Mouse (Mus musculus) left cerebral cortex, postnatal 14 days (tissue): ENCODE data around the gene Txk. TPM values are rescaled to one million over a fixed set of nuclear protein-coding genes. Genes with fewer than 3 reads are reported as not detected.

Experiments
- DNase-seq, 2 experiments: peaks; one replicate each; pipeline ENCODE4 v3.0.0; 2021 to 2022; ENCODE audit warnings: low spot score in 2 of 2, mixed read lengths in 1 of 2
- intact Hi-C: fragments of 180-260 bp; cut with DNase I; formaldehyde crosslinking; loops from one replicate; pipeline ENCODE4 v1.15.1; 2025
- long read RNA-seq, 2 experiments: library from polyadenylated mRNA; stranded (forward); transcript quantifications; one replicate each; pipeline ENCODE4 v2.0.0; 2021
- total RNA-seq, 2 experiments: library from RNA; stranded (reverse); gene quantifications; 2 replicates each; pipeline ENCODE4 v1.2.3; 2021

Txk gene
- total RNA-seq: under 1 TPM; 0.24 to 0.27 TPM
- long read RNA-seq, experiment 1: 0 reads
- long read RNA-seq, experiment 2: 0 reads

DNA sequence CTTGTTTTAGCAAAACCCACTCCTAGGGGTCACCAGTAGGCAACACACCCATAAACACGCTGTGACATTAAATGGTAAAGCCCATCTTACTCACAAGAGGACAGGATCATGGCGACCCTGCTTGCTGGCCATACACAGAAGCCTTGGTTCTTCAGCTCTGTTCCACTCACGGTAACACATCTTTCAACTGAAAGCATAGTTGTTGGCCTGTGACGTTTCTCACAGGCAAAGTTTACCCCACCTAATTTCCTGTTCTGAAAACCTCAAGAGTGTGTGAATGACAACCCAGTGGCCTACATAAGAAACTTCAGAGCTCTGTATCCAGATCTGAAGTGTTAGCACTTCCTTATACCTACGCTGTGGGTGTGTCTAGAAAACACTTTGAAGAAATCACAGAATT lies at the start of gene Txk:
Gene Txk, minus strand, starts transcription at position 193 of the 400 bp plus-strand sequence.
- DNase-seq: no peak
- intact Hi-C loops: loop anchor here (10.0 kb wide), 1 partner anchor 578 kb away; no protein-coding TSS in a partner anchor

DNA sequence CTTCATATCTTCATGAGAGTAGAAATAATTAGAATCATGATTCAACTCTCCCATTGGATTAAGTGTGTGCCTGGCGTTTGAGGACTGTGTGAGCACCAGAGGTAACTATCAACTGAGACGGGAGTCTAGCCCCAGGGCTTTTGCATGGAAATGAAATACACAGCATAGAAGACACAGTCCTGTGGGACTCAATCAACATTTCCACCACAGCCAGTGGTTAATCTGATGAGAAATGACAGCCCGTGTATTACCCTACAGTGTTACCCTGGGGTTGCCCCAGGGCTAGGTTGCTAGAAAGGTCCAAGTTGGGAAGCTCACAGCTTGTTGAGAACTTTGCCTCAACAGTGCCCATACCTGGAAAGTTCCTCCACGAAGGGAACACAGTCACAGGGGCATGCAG lies 46.0 kb upstream of the Txk start:
- no peak for DNase-seq
- intact Hi-C loops: no loop called here

DNA sequence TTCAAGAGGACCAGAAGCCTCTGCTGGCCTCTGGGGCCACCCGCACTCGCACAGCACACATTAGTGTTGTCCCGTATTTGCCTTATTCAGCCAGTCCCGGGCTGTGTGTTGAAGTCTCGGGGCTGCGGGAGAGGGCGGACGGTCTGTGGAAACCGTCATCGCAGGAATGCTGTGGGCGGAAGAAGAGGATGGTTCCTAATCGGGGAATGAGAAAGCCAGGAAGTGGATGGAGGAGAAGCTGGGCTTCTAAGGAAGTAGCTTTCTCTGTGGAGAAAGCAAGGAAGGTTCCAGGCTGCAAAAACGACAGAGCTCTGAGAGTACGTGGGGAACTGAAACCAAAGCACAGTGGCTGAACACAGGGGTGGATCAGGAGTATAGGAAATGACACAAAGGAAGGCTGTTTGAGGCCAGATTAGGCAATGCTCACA lies 43.6 kb upstream of the Txk start:
- intact Hi-C loops: no loop called here
- DNase-seq: no peak

DNA sequence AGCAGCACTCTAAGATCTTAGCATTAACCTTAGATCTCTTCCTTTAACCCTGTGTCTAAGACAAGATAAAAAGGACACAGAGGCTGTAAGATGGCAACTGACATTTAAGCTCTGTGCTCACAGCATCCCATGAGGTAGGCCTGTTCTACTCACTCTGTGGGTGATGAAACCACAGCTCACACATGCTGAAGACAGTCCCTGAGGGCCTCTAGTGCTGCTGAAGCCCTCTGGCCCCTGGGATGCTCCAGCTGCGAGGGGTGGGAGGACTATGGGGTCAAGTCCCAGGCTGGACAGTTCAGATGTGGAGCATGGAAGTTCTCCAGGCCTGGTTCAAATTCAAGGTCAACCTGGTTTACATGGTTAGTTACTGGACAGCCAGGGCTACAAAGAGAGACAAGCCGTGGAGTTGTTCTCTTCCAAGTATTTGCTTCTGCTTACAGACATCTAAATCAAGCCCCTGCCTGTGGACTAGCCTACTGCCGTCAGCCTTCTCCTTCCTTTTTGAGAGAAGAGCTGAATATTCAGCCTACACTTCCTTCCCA lies 40.8 kb upstream of the Txk start:
- intact Hi-C loops: no loop called here
- no peak for DNase-seq

DNA sequence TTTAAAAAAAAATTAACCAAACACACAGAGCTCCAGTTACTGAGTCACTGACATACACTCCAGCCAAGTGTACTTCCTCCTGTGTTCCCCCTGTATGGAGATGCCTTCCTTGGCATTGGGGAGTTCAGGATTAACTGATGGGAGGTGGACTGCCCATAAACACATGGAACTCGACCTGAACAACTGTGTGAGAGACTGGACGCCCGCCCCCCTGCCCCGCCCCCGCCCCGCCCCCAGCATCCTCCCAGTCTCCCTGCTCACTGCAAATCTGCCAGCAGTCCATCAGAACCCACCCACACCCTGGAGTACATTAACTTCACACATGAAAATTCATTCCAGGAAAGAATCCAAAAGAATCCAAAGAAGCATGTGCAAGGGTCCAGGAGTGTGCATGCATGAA lies 39.2 kb upstream of the Txk start:
- DNase-seq: peak in 1 of 2 experiments; percentile 48
- intact Hi-C loops: no loop called here

DNA sequence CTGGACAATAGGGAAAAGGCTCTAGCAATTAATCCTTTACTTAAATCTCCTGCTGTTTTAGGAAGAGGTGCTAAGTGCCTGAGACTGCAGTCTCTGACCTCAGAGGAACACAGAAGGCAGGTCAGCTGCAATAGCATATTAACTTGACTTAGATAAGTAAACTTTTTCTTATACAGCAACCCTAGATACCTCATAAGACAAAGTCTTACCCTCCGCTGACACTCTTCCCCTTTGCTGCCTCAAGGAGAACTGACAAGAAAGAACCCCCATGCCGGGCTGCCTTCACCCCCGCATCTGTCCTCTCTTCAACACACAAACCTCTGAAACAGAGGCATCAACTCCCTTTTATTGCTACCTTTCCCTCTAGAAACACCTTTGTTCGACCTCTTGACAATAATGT lies 38.8 kb upstream of the Txk start:
- DNase-seq: no peak
- intact Hi-C loops: no loop called here

DNA sequence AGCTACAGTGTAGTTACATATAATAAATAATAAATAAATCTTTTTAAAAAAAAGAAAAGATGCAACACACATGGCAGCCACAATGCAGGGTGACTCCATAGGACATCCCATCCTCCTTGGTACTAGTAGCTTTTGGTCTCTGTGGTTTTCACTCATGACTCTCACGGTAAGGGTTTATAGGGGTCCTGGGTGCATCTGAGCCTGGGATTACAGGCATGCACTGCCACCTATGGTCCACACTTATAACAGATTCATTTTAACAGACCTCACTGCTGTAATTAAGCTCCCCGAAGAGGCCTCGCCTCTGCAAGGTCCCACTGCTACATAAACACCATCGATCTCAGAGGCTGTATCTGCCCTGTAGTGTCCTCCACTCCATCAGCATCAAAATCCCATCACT lies 32.9 kb upstream of the Txk start:
- intact Hi-C loops: no loop called here
- no peak for DNase-seq

DNA sequence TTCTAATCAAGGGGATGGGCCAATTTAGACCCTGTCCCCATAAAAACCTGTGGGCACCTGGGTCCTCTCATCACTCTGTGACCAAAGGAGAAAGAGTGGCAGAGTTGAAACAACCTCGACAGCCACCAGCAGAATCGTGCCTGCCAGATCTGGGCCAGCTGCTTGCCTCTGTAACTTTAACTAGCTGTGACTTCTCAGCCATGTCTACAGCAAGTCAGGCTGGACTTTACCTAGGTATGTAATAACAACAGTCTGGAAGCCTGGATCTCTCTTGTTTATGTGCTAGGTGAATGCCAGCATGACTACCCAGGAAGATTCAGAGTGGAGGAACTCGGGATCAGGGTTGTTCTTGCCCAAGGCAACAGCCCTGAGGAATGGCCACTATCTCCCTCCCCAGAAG lies 32.1 kb upstream of the Txk start:
- DNase-seq: no peak
- intact Hi-C loops: no loop called here

DNA sequence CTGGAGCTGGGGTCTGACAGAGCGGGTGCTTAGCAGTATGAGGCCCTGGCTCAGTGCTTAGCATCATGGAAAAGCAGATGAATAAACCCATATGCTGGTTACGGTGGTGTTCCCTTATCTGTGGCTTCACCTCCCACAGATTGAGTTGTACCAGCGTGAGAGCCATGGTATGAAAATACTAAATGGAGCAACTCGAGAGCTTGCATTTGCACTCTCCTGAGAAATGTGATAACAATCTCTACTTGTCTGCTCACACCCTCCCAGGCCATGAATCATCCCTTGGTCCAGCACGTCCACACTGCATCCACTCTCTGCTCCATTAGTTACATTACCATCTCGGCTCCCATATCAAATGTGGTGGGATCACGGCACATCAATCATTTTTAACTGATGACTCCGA lies 31.4 kb upstream of the Txk start:
- intact Hi-C loops: no loop called here
- DNase-seq: peak in 1 of 2 experiments; percentile 31

DNA sequence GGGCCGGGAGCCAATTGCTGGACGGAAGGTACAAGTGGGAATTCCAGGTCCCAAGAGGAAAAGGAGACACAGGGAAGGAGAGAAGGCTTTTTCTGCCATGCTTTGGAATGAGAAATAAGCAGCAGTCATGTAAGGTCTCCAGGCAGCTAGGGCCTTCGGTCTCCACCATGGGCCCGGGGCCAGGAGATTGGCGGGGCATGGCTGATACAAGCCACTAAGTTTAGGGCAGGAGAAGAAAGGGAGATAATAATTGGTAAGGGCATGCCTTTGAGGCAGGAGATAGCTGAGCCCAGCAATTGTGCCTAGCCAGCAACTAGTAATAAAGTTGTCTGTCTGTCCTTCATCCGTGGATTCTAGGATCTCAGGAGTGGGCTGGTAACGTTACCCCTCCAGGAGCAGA lies 30.5 kb upstream of the Txk start:
- no peak for DNase-seq
- intact Hi-C loops: no loop called here

DNA sequence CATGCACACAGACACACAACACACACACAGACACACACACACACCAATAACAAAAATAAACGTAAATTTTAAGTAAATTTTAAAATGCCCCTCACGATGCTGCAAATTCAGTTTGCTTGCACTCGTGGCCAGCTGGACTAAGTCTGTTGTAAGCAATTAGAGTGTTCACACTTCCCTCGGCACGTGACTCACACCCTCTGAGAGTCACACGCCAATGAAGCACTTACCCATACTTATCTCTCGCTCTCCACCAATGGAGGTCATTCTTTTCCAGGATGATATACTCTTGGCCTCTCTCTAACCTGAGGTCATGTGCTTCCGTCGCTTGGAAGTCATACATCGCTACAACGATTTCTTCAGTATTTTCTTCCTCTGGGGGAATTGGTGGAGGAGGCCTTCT lies 29.2 kb upstream of the Txk start:
- DNase-seq: no peak

DNA sequence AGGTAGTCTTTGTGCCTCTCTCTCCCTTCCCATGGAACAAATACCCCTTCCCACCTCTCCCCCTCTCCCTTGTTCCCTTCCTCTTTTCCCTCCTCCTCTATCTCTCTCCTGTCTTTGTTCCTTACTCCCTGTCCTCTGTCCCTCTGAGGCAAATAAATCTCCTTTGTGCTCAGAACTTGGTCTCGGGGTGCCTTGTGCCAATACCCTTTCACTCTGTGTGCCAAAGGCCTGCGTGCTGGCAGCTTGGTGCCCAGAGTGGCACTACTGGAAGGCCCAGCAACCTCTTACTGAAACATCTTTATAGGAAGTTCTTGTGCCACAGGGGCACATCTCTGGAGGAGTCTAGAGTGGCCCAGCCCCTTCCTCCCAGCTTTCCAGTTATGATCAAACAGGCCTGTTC lies 24.0 kb upstream of the Txk start:
- intact Hi-C loops: no loop called here
- DNase-seq: no peak

More for the DNA sequence above, 29.2 kb upstream of the Txk start:
- intact Hi-C loops: no loop called here

DNA sequence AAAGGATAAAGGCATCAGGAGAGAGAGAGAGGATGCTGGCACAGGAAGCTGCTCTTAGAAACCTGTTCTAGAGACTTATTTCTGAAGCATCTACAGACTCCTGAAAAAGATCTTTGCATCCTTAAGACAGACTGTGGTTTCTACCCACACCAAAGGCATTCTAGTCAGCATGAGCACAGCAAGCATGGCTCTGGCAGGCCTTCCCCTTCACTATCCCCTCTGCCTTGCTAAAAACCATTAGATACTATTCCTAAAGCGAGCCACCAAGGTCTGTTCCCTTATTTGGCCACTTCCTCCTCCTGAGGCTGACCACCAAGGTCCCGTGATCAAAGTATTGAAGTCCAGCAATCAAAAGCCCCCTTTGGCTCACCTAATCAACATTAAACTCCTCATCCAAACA lies 23.6 kb upstream of the Txk start:
- no peak for DNase-seq
- intact Hi-C loops: no loop called here

DNA sequence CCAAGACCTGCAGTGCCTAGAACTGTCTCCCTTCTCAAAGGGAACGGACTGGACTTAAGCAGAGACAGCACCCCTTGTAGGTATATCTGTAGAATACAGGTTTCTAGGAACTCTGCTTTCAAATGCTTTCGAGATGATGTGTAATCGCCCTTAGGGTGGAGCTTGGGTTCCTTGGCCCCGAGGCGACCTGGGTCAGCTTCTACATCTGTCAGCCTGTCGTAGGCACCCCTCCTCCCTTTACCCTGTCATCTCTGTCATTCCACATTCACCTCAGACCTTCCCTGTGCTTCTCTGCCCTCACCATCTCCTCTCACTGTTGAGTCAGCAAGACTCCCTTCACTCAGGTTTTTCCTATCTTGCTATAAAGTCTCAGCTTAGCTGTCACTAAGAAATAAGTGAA lies 17.3 kb upstream of the Txk start:
- DNase-seq: no peak

DNA sequence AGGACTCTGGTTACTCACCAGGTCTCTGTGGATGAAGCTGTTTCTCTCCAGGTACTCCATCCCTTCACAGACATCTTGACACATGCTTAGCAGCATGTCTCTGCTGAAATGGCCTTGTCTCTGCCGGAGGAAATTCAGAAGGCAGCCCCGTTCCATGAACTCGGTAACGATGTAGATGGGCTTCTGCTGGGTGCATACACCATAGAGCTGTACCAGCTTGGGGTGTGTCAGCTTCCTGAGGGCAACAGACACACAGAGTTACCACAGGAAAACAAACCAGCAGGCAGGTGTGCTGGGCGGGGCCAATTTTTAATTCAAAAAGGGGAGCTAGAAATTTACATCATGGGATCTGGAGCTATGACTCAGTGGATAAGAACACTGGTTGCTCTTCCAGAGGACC lies 11.0 kb upstream of the Txk start:
- intact Hi-C loops: no loop called here
- no peak for DNase-seq

More for the DNA sequence above, 17.3 kb upstream of the Txk start:
- intact Hi-C loops: no loop called here

DNA sequence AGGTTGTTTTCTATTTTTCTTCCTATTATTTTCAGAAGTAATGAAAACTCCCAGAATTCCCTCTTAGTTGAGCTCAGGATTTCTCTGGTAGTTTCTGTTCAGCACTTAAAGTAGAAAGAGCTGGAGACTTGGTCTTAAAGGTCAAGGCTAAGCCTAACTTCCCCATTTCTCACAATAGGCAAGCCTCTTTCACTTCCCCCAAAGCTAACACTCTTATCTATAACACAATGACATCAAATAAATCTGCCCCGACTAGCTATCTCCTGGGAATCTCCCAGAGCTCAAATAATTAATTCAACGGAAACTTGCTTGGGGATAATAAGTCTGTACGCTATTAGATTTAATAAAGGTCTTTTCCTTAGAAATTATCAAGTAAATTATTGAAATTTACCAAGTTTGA lies 10.4 kb upstream of the Txk start:
- DNase-seq: no peak
- intact Hi-C loops: no loop called here

DNA sequence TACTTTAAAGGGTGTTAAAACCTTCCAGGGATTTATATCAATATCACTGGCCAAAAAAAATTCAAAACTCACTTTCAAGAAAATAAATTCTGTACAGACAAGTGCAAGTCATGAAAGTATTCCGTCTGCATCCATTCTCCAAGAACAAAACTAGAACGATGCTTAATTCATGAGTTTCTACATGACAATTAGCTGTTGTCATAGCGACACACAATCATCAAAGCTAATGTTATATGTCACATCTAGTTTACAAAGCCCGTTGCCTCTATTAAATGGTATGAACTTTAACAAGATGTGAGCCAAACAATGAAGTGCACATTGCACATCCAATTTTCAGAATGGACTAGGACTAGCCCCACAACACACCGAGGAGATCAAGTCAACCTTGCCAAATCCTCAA lies 9.2 kb upstream of the Txk start:
- no peak for DNase-seq
- intact Hi-C loops: no loop called here

DNA sequence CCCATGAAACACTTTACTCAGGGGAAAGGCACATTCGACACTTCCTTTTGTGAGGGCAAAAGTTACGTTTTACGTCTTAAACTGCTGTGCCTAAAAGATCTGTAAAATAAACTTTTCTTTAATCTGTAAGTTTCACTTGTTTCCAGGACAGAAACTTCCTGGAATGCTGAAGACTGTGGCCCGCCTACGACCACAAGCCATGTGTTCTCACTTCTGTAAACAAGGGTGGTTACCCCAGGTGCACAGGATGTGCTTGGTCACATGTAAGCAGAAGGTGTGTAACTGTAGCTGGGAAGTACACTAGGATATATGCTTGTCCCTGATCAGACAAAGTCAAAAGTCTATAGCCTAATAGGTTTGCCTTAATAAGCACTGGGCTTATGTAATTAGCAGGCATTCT lies 8.7 kb upstream of the Txk start:
- intact Hi-C loops: no loop called here

DNA sequence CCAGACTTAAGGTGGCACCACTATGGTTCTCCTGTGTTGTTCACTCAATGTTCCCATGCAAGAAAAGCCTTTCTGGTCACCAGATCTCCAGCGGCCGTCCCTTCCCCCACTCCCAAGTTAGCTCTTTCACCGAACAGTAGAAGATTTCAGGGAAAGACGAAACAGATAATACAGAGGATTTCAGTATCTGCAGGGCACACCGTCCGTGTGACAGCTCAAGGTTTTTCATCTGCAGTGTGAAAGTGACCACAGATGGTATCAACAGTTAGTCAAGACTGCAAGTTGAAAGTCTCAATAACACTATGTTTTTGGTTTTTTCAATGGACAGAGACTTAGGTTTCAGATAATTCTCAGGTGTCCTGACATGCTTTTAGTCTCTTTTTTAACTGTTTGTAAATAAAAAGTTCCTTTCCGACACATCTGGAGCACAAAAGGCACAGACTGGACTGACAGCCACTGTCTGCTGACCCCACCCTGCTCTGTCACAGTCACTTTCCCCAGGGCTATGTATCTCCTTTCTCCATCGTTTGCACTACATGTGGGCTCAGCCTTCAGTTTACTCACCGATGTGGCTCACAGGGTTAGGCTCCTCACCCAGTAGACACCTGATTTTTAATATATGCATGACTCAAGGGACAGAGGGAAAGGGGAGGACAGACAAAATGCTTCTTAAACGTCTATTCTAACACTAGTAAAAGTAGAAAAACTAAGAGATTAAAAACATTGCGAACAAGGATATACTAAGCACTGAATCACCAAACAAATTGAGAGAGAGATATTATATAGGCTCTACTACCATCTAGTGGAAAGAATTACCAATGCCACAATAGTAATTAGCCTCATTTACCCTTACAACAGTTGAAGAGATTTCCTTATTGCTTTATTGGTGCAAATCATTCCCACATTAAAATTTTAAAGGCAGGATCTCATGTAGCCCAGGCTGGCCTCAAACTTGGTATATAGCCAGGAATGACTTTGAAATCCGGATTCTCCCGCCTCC lies 6.6 kb upstream of the Txk start:
- intact Hi-C loops: loop anchor here (5.0 to 10.0 kb wide), 3 partner anchors 202 to 584 kb away; partner anchors contain the start of gene Nfxl1
- DNase-seq: peak in 1 of 2 experiments; percentile 19

More for the DNA sequence above, 8.7 kb upstream of the Txk start:
- DNase-seq: no peak

DNA sequence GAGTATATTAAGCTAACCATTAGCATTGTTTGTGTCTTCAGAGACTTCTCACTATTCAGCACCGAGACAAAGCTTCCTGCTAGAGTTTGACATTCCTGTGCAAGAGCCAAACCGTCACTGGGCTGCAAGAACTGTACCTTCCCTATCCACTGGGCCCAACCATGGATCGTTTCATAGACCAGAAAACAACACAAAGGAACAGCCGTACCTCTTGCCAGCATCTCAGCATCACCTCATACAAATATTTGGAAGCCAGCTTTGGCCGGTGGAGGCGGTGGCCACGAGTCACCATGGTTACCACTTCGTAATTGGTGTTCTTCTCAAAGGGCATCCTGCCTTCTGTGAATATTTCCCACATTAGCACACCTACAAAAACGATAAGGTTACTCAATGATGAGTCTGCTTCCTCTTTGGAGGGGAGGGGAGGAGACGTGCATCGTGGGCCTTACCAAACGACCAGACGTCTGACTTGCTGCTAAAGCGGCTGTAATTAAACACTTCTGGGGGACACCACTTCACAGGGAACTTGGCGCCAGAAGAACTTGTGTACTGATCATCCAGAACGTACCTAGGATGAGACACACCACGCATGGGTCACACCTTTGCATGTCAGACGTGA lies 4.7 kb upstream of the Txk start:
- DNase-seq: no peak
- intact Hi-C loops: loop anchor here (5.0 to 10.0 kb wide), 3 partner anchors 200 to 582 kb away; partner anchors contain the start of gene Nfxl1
